Mouse (Mus musculus) liver, embryonic 14.5 days (tissue): ENCODE data around the gene Megf11.

Experiments used
- CTCF ChIP-seq: IDR thresholded peaks from 2 replicates; pipeline ENCODE4 v1.5.1; 2016; ENCODE audit warnings: antibody characterized with exemption, low read depth, control low read depth
- EP300 ChIP-seq: IDR thresholded peaks from 2 replicates; pipeline ENCODE4 v1.6.1; 2016; ENCODE audit warnings: antibody characterized with exemption, low read depth

DNA sequence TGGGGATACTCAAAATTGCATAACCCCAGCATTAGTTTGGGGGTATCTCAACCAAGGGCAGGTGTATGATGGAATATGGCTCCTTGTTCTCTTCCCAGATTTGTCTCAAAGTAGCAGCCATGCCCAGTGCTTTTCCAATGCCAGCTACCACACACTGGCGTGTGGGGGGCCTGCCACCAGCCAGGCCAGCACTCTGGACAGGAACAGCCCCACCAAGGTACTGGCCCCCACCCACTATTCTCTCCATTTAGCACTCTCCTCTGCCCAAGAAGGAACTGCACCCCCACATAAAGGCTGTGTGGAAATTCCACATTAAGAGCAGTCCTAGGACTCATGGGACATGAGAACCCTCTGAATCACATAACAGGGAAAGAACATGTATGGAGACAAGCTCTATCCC, 309.8 kb downstream of the Megf11 start:
- TF ChIP-seq CTCF: no peak
- TF ChIP-seq EP300: no peak
